Mouse (Mus musculus): ENCODE data around the gene Ryr1. TPM values are rescaled to one million over a fixed set of nuclear protein-coding genes. Genes with fewer than 3 reads are reported as not detected.
A peak's percentile ranks its signal among the peaks of the same experiment; 100 is the strongest.
"Not testable (repeated sequence)": the region's sequence is repeated elsewhere in the genome, so short reads cannot be mapped to it uniquely, and the experiment has no call there.

Gene Ryr1
- total RNA-seq, 2 experiments from 2014 or later, result 12.6 to 13.7 TPM

DNA sequence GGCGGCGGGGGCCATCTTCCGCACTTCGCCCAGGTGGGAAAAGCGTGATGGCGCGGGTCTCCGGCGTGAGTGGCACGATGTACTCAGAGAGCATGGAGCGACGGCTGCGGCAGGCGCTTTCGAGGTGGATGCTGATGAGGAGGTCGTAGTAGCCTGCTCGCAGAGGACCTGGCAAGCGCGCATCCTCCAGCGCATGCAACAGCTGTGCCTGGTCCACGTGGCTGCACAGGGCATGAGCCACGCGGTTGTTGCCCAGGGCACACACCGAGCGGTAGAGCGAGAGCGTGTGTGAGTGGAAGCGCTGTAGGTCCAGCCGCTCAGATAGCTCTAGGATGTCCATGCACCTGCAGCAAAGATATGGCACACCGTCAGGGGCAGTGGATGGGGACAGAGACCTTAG is 39.0 kb downstream of the Ryr1 start:
- DNase-seq (ENCODE audit: low spot score in 2 of 2), result no peak

- no peak for DNase-seq (ENCODE audit: low spot score in 2 of 2)
Observed at GRCm38 (mm10) chr7:29084411-29084810, 40.6 kb downstream of the Ryr1 start.

DNA sequence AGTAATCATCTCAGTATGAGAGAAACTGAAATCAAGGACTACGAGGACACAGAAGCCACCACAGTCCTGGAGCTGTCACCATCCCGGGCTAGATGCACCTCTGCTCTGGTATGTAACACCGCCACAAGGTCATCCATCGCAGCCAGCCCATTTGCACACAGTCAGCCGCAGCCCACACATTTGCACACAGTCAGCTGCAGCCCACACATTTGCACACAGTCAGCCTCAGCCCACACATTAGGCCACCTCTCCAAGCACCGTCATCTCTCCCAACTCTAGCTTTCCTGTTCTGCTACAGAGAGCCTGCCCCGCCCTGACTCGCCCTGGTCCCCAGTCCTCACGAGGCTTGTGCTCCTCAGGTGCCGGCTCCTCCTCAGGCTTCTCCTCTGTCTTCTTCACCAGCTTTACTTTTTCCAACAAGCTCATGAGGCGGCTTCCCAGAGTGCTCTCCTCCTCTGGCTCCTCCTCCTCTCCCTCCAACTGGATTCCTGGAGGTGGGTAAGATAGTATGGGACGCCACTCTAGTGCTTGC is 45.5 kb downstream of the Ryr1 start:
- no peak for DNase-seq (ENCODE audit: low spot score in 2 of 2)

- peak; percentile 44 to 62 for DNase-seq (ENCODE audit: low spot score in 2 of 2)
Observed at GRCm38 (mm10) chr7:29076977-29077376, 48.0 kb downstream of the Ryr1 start.

DNA sequence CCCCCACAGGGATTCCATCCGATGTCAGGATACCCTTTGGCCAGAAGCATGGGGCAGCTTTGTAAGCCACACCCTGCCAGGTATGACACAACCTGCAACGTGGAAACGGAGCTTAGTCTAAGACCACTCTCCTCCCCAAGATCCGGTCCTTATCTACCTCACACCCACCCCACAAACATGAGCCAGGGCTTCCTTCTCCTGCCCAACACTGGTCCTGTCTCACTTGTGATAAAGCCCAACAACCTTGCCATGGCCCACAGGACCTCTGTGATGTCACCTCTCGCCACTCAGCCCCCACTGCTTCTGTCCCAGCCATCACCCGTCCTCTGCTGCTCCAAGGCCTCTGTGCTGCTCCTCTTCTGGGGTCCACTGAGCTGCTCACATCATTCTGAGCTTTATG is 49.8 kb downstream of the Ryr1 start:
- DNase-seq (ENCODE audit: low spot score in 2 of 2), result no peak

- peak; percentile 67 to 73 for DNase-seq (ENCODE audit: low spot score in 2 of 2)
Observed at GRCm38 (mm10) chr7:29072689-29073088, 52.3 kb downstream of the Ryr1 start.

GRCm38 (mm10) chr7:29071169-29071891 is 53.6 kb downstream of the Ryr1 start:
- peak; percentile 62 to 69 for DNase-seq (ENCODE audit: low spot score in 2 of 2)

DNA sequence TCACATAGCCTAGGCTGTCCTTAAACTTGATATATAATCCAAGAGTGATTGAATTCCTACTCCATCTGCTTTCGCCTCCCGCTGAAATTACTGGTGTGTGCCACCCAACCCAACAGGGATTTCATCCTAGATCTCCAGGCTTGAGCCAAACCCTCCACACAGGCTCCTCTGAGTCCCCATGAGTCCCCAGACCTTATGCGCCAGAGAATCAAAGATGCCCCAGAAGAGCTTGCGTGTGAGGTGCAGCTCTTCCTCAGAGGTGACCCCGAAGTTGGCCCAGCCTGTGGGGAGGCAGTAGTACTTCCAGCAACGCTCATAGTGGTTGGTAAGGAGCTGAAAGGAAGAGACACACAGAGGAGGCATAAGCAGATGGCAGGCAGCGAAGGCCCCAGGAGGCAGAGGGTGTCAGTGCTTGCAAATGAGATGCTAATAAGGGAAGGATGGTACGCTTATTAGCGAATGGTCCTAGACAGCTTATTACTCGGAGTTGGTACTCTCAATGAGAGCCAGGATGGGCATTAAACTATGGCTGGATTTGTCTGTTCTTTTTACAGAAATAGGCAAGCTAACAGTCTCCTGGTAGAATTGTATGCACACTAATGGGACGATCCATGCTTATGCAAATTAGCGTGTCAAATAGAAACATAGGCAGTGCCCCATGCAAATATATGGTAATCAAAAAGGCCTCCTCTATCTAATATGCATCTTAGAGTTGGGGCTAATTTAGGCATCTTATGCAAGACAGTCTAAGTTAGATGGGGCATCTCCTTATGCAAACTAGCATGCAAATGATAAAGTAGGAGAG is 54.4 kb downstream of the Ryr1 start:
- DNase-seq (ENCODE audit: low spot score in 2 of 2), result peak; percentile 42 to 51

DNA sequence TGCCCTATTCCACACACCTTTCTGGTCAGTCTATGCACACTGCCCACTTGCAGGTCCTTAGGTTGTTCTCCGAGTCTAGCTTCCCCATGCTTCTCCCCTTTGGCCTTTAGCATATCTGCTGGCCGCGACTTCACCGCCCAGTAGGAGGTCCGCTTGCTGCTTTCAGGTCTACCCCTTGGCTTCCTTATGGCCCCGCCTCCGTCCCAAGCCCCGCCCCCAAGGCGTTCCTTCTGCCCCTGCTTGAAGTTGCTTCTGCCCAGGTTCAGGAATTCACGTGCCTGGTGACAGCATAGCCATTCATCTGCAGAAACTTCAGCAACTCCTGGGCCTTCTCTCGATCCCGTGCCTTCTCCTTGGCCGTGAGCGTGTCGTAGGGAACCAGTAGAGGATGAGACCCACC is 57.2 kb downstream of the Ryr1 start:
- DNase-seq (ENCODE audit: low spot score in 2 of 2), result no peak

GRCm38 (mm10) chr7:29063476-29063875 is 61.5 kb downstream of the Ryr1 start:
- DNase-seq (ENCODE audit: low spot score in 2 of 2), result not testable (repeated sequence)

DNA sequence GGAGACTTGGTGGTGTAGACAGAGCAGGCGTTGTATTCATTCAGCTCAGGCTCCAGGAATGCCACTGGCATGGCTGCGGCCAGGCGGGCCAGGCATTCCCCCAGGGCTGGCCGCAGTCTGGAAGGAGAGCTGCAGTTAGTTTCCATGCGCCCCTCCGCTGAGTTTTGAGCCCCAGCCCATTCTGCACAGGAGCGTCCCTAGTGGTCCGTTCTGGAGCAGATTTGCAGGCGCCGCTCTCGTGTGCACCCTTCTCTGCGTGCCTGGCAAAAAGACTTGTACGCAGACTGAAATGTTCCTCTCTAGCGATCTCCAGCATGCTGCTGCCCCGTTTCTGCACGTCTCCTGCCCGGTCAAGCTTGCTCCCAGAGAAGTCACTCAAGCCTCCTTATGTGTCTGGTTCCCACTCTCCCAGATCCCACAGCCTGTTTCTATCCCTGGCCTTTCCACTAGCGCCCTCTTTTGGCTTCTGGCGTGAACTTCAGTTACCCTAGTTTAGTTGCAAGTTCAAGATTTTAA is 63.4 kb downstream of the Ryr1 start:
- DNase-seq (ENCODE audit: low spot score in 2 of 2), result peak; percentile 60 to 71

DNA sequence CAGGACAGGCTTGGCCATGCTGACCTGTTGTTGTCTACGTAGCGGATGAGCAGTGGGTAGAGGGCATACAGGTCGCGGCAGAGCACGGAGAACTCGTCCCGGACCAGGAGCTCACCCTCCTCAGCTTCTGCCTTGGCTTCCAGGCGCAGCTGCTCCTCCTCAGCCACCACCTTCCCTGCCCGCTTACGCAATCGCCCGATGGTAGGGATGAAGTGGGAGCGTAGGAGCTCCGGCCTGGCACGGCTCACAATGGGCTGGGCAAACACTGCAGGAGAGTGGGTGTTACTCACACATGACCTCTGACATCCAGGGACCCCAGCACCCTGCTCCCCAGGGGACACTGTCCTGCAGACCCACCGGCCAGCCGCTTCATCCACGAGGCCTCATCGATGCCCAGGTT is 65.5 kb downstream of the Ryr1 start:
- no peak for DNase-seq (ENCODE audit: low spot score in 2 of 2)

GRCm38 (mm10) chr7:29052821-29053220 is 72.2 kb downstream of the Ryr1 start:
- no peak for DNase-seq (ENCODE audit: low spot score in 2 of 2)

- DNase-seq (ENCODE audit: low spot score in 2 of 2), result peak; percentile 58 to 73
Observed at GRCm38 (mm10) chr7:29050797-29051196, 74.2 kb downstream of the Ryr1 start.

DNA sequence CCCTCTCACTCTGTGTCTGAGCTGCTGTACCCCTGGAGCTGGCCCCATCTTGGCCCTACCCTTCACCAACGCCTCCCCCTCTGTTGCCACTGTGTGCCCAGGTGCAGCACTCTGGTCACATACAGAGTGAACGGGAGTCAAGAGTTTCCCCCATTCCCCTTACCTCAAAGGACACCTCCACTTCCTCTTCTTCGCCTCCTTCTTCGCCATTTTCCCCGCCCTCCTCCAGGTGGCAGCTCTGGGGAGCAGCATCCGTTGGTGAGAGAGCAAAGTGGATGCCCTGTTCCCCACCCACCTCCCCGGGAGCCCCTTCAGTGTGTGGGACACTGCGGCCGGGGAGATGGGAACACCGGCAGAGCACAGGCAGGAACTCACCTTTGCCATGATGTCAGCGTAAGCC is 76.4 kb downstream of the Ryr1 start:
- no peak for DNase-seq (ENCODE audit: low spot score in 2 of 2)

GRCm38 (mm10) chr7:29048070-29048469 is 76.9 kb downstream of the Ryr1 start:
- no peak for DNase-seq (ENCODE audit: low spot score in 2 of 2)

DNA sequence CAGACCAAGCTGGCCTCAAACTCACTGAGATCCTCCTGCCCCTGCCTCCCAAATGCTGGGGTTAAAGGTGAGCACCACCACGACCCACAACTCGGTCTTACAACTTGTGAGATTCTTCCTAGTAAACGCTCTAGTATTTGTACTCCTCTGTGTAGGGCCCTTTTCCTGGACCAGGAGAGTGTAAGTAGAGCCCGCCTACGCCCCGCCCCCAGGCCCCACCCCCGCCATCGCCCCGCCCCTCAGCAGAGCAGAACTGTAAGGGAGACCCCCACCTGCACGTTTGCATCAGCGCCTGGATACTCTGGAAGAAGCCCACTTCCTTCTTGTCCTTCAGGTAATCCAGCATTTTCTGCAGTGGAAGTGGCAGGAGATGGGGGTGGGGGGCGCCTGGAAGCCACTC is 78.4 kb downstream of the Ryr1 start:
- DNase-seq (ENCODE audit: low spot score in 2 of 2), result no peak

GRCm38 (mm10) chr7:29044302-29044701 is 80.7 kb downstream of the Ryr1 start:
- no peak for DNase-seq (ENCODE audit: low spot score in 2 of 2)

- DNase-seq (ENCODE audit: low spot score in 2 of 2), result no peak
Observed at GRCm38 (mm10) chr7:29043674-29044057, 81.3 kb downstream of the Ryr1 start.

GRCm38 (mm10) chr7:29043016-29043673 is 81.8 kb downstream of the Ryr1 start:
- peak; percentile 64 to 70 for DNase-seq (ENCODE audit: low spot score in 2 of 2)

- no peak for DNase-seq (ENCODE audit: low spot score in 2 of 2)
Observed at GRCm38 (mm10) chr7:29041194-29041593, 83.8 kb downstream of the Ryr1 start.
